Mouse (Mus musculus): ENCODE measurements around the gene Adarb1. TPM values are rescaled to one million over a fixed set of nuclear protein-coding genes. Genes with fewer than 3 reads are reported as not detected.
A peak's percentile ranks its signal among the peaks of the same experiment; 100 is the strongest.

The Adarb1 gene
- polyA plus RNA-seq, 1 experiment from 2014 or later: 34.1 TPM

- Histone ChIP-seq H3K27ac (ENCODE audit: low read length) (no peak overlapping the region), H3K36me3 (ENCODE audit: control insufficient read depth, insufficient read depth, low read length) (no peaks in the 10 kb centered on the region), H3K9me3 (ENCODE audit: control insufficient read depth, low read length) (no peaks in the 10 kb centered on the region), H3K27me3 (ENCODE audit: control insufficient read depth, insufficient read depth, low read depth, low read length) (no peaks in the 10 kb centered on the region), H3K4me3 (ENCODE audit: low read length) (no peak overlapping the region), H3K4me1 (replicated peaks; ENCODE audit: control insufficient read depth, insufficient read depth, low read length) (peaks cover 4% of the 10 kb centered on the region; the same call in 1 of the 2 replicates), H3K4me2 (ENCODE audit: low read depth, low read length) (no peak overlapping the region), H3K9ac (ENCODE audit: low read length) (no peak overlapping the region)
- WGBS: 35% methylated on average over 2 of the region's 2 CpGs
- ATAC-seq (ENCODE audit: low read depth): no peak
Observed at GRCm38 (mm10) chr10:77381191-77381590, 36.9 kb downstream of the Adarb1 start.

DNA sequence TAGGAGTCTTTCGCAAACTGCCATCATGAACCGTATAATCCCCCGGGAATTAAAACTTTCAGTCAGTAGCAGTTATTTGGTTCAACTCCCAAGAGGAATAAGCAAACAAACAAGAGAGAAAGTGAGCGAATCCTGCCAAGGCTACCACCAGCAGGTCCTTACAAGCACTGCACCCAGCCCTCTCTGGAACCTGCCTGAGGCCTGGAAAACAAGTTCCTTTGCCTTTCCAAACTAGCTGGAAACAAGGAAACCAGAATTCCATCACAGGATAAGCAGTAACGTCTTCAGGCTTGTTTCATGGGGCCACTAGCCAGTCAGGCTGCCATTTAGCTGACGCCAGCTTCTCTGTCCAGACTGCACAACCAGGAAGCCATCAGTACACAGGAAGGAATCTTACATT, 37.4 kb downstream of the Adarb1 start:
- H3K27me3 ChIP-seq (ENCODE audit: control insufficient read depth, insufficient read depth, low read depth, low read length): no peaks in the 10 kb centered on the region
- no peak overlapping the region for H3K9ac ChIP-seq (ENCODE audit: low read length)
- H3K9me3 ChIP-seq (ENCODE audit: control insufficient read depth, low read length): no peaks in the 10 kb centered on the region
- H3K4me1 ChIP-seq (replicated peaks; ENCODE audit: control insufficient read depth, insufficient read depth, low read length): peaks cover 4% of the 10 kb centered on the region; the same call in 1 of the 2 replicates
- H3K36me3 ChIP-seq (ENCODE audit: control insufficient read depth, insufficient read depth, low read length): no peaks in the 10 kb centered on the region
- 63% methylated on average over 6 of the region's 6 CpGs for WGBS
- no peak overlapping the region for H3K27ac ChIP-seq (ENCODE audit: low read length)
- no peak overlapping the region for H3K4me3 ChIP-seq (ENCODE audit: low read length)
- no peak for ATAC-seq (ENCODE audit: low read depth)
- H3K4me2 ChIP-seq (ENCODE audit: low read depth, low read length): no peak overlapping the region

- Histone ChIP-seq H3K9ac (ENCODE audit: low read length) (no peak overlapping the region), H3K4me2 (ENCODE audit: low read depth, low read length) (no peak overlapping the region), H3K27me3 (ENCODE audit: control insufficient read depth, insufficient read depth, low read depth, low read length) (no peaks in the 10 kb centered on the region), H3K36me3 (ENCODE audit: control insufficient read depth, insufficient read depth, low read length) (no peaks in the 10 kb centered on the region), H3K9me3 (ENCODE audit: control insufficient read depth, low read length) (no peaks in the 10 kb centered on the region), H3K27ac (ENCODE audit: low read length) (no peak overlapping the region), H3K4me3 (ENCODE audit: low read length) (no peak overlapping the region), H3K4me1 (replicated peaks; ENCODE audit: control insufficient read depth, insufficient read depth, low read length) (peaks cover 4% of the 10 kb centered on the region; the same call in 1 of the 2 replicates)
- WGBS: 94% methylated on average over 4 of the region's 4 CpGs
- ATAC-seq (ENCODE audit: low read depth): no peak
Observed at GRCm38 (mm10) chr10:77379199-77379598, 38.9 kb downstream of the Adarb1 start.

- Histone ChIP-seq H3K36me3 (ENCODE audit: control insufficient read depth, insufficient read depth, low read length) (no peaks in the 10 kb centered on the region), H3K4me1 (replicated peaks; ENCODE audit: control insufficient read depth, insufficient read depth, low read length) (peaks cover 4% of the 10 kb centered on the region), H3K27me3 (ENCODE audit: control insufficient read depth, insufficient read depth, low read depth, low read length) (no peaks in the 10 kb centered on the region), H3K4me2 (ENCODE audit: low read depth, low read length) (no peak overlapping the region), H3K4me3 (ENCODE audit: low read length) (no peak overlapping the region), H3K27ac (ENCODE audit: low read length) (no peak overlapping the region), H3K9me3 (ENCODE audit: control insufficient read depth, low read length) (no peaks in the 10 kb centered on the region), H3K9ac (ENCODE audit: low read length) (no peak overlapping the region)
- ATAC-seq (ENCODE audit: low read depth): no peak
- 78% methylated on average over 1 of the region's 1 CpGs for WGBS
Observed at GRCm38 (mm10) chr10:77376056-77376455, 42.0 kb downstream of the Adarb1 start.

DNA sequence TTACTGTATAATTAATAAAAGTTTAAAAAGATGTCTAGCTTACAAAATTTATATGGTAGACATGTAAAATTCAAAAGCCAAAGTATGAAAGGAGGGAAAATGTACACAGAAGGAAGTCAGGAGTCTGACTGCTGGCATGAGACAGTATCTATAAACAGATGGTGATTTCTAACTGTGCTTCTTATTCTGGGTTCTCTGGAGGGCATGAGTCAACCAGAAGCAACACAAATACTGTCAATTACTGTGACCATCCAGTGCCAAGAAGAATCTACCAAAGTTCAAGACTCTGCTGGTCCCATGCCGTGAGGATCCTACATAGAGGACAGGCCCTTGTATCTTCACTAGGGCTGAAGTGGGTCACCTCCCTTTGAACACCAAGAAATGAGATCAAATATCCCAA, 43.1 kb downstream of the Adarb1 start:
- ATAC-seq (ENCODE audit: low read depth): no peak
- H3K9me3 ChIP-seq (ENCODE audit: control insufficient read depth, low read length): no peaks in the 10 kb centered on the region
- no peak overlapping the region for H3K9ac ChIP-seq (ENCODE audit: low read length)
- H3K4me3 ChIP-seq (ENCODE audit: low read length): no peak overlapping the region
- H3K27me3 ChIP-seq (ENCODE audit: control insufficient read depth, insufficient read depth, low read depth, low read length): no peaks in the 10 kb centered on the region
- H3K36me3 ChIP-seq (ENCODE audit: control insufficient read depth, insufficient read depth, low read length): no peaks in the 10 kb centered on the region
- H3K4me1 ChIP-seq (replicated peaks; ENCODE audit: control insufficient read depth, insufficient read depth, low read length): peaks cover 3% of the 10 kb centered on the region
- 36% methylated on average over 1 of the region's 1 CpGs for WGBS
- H3K27ac ChIP-seq (ENCODE audit: low read length): no peak overlapping the region
- no peak overlapping the region for H3K4me2 ChIP-seq (ENCODE audit: low read depth, low read length)

DNA sequence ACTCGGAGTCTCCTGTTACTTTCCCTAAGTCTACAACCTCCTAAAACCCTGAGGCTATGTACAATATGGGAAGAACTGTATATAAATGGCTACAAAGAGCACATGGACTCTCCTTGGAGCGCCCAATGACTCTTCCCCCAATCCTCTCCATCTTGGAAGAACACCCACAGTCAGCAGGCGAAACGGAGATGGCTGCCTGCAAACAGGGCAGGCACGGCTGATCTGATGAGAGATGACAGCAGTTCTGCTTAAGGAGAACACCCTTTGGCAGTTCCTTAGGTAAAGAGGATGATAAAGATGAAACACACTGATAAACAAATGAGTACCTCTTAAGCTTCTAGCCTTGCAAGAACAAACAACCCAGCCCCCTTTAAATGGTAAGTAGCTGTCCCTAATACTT, 43.7 kb downstream of the Adarb1 start:
- Histone ChIP-seq H3K4me3 (ENCODE audit: low read length) (no peak overlapping the region), H3K9ac (ENCODE audit: low read length) (no peak overlapping the region), H3K36me3 (ENCODE audit: control insufficient read depth, insufficient read depth, low read length) (no peaks in the 10 kb centered on the region), H3K27ac (ENCODE audit: low read length) (no peak overlapping the region), H3K9me3 (ENCODE audit: control insufficient read depth, low read length) (no peaks in the 10 kb centered on the region), H3K4me1 (replicated peaks; ENCODE audit: control insufficient read depth, insufficient read depth, low read length) (peaks cover 3% of the 10 kb centered on the region), H3K27me3 (ENCODE audit: control insufficient read depth, insufficient read depth, low read depth, low read length) (no peaks in the 10 kb centered on the region), H3K4me2 (ENCODE audit: low read depth, low read length) (no peak overlapping the region)
- WGBS: 74% methylated on average over 5 of the region's 5 CpGs
- no peak for ATAC-seq (ENCODE audit: low read depth)

DNA sequence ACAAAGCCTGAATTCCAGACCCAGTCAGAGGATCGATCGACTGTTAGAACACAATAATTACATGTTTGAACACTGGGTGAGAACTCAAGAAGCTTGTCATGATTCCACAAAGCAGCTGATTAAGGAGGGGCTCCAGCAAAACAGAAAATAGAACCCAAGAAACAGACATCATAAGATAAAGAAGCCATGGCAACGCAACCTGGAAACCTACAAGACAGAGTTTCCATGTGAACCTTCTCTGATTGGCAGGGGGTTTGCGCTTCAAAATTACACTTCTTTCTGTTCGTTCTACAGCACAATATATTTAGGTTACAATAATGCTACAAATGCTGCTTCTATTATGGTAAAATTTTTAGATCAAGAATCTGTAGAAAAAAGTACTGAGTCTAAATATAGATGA, 47.9 kb downstream of the Adarb1 start:
- Histone ChIP-seq H3K36me3 (ENCODE audit: control insufficient read depth, insufficient read depth, low read length) (no peaks in the 10 kb centered on the region), H3K4me3 (ENCODE audit: low read length) (no peak overlapping the region), H3K27ac (ENCODE audit: low read length) (no peak overlapping the region), H3K4me1 (replicated peaks; ENCODE audit: control insufficient read depth, insufficient read depth, low read length) (peaks cover 16% of the 10 kb centered on the region), H3K9ac (ENCODE audit: low read length) (no peak overlapping the region), H3K4me2 (ENCODE audit: low read depth, low read length) (no peak overlapping the region), H3K9me3 (ENCODE audit: control insufficient read depth, low read length) (no peaks in the 10 kb centered on the region), H3K27me3 (ENCODE audit: control insufficient read depth, insufficient read depth, low read depth, low read length) (no peaks in the 10 kb centered on the region)
- WGBS: 84% methylated on average over 5 of the region's 5 CpGs
- ATAC-seq (ENCODE audit: low read depth): no peak

GRCm38 (mm10) chr10:77367973-77368372, 50.1 kb downstream of the Adarb1 start:
- Histone ChIP-seq H3K9ac (ENCODE audit: low read length) (no peak overlapping the region), H3K4me2 (ENCODE audit: low read depth, low read length) (no peak overlapping the region; the same call in 1 of the 2 replicates), H3K27ac (ENCODE audit: low read length) (peak overlapping the region; percentile 45), H3K27me3 (ENCODE audit: control insufficient read depth, insufficient read depth, low read depth, low read length) (no peaks in the 10 kb centered on the region), H3K9me3 (ENCODE audit: control insufficient read depth, low read length) (no peaks in the 10 kb centered on the region), H3K36me3 (ENCODE audit: control insufficient read depth, insufficient read depth, low read length) (no peaks in the 10 kb centered on the region), H3K4me3 (ENCODE audit: low read length) (no peak overlapping the region), H3K4me1 (replicated peaks; ENCODE audit: control insufficient read depth, insufficient read depth, low read length) (peaks cover 16% of the 10 kb centered on the region)
- ATAC-seq (ENCODE audit: low read depth): peak; percentile 76
- 30% methylated on average over 6 of the region's 6 CpGs for WGBS

DNA sequence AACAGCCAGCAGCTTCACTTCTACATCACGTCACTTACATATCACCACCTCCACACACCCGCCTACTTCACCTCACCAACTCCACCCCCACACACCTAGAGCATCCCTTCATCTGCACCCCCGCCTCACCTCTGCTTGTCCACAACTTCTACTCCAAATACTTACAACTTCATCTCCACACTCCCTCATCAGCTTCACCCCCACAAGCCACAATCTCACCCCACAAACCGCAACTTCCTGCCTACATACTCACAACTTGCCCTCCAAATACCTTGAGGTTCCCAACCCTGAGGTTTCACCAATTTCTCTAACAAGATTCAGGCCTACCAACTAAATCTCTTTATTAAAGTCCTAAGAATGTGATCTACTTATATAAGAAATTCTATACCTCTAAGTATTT, 51.1 kb downstream of the Adarb1 start:
- 88% methylated on average over 4 of the region's 4 CpGs for WGBS
- H3K4me2 ChIP-seq (ENCODE audit: low read depth, low read length): no peak overlapping the region
- H3K4me3 ChIP-seq (ENCODE audit: low read length): no peak overlapping the region
- ATAC-seq (ENCODE audit: low read depth): no peak
- no peaks in the 10 kb centered on the region for H3K27me3 ChIP-seq (ENCODE audit: control insufficient read depth, insufficient read depth, low read depth, low read length)
- no peaks in the 10 kb centered on the region for H3K9me3 ChIP-seq (ENCODE audit: control insufficient read depth, low read length)
- H3K4me1 ChIP-seq (replicated peaks; ENCODE audit: control insufficient read depth, insufficient read depth, low read length): peaks cover 14% of the 10 kb centered on the region
- H3K36me3 ChIP-seq (ENCODE audit: control insufficient read depth, insufficient read depth, low read length): no peaks in the 10 kb centered on the region
- H3K27ac ChIP-seq (ENCODE audit: low read length): no peak overlapping the region
- H3K9ac ChIP-seq (ENCODE audit: low read length): no peak overlapping the region

DNA sequence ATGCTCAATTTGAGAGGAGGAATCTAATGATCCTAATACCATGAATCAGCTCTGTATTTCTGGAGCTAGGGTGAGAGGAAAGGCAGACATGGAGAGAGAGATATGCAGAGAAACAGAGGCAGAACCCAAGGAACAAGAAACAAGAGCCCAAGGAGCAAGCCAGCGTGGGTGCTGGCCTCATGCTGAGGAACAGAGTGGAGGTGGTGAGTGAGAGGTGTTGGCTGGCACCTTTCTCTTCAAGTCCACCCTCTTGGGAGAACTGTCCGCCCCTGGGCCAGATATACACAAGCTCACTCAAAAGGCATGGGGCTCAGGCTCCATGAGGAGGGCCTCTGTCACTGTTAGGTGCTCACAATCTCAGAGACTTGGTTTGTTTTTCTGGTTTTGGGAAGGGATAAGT, 52.9 kb downstream of the Adarb1 start:
- H3K4me2 ChIP-seq (ENCODE audit: low read depth, low read length): no peak overlapping the region
- H3K9me3 ChIP-seq (ENCODE audit: control insufficient read depth, low read length): no peaks in the 10 kb centered on the region
- H3K4me1 ChIP-seq (replicated peaks; ENCODE audit: control insufficient read depth, insufficient read depth, low read length): peaks cover 16% of the 10 kb centered on the region
- H3K27me3 ChIP-seq (ENCODE audit: control insufficient read depth, insufficient read depth, low read depth, low read length): no peaks in the 10 kb centered on the region
- H3K36me3 ChIP-seq (ENCODE audit: control insufficient read depth, insufficient read depth, low read length): no peaks in the 10 kb centered on the region
- H3K4me3 ChIP-seq (ENCODE audit: low read length): no peak overlapping the region
- H3K9ac ChIP-seq (ENCODE audit: low read length): no peak overlapping the region
- 65% methylated on average over 2 of the region's 2 CpGs for WGBS
- H3K27ac ChIP-seq (ENCODE audit: low read length): no peak overlapping the region
- no peak for ATAC-seq (ENCODE audit: low read depth)

Data from lung, embryonic 16.5 days (tissue).